Mouse (Mus musculus): ENCODE data around the gene Wnt16.

The Wnt16 gene

GRCm38 (mm10) chr6:22325364-22326072 lies 37.5 kb downstream of the Wnt16 start:
- peak; percentile 62 for DNase-seq (ENCODE audit: low read depth, low spot score)

GRCm38 (mm10) chr6:22326289-22326688 lies 38.3 kb downstream of the Wnt16 start:
- no peak for DNase-seq (ENCODE audit: low read depth, low spot score)

GRCm38 (mm10) chr6:22327091-22327490 lies 39.1 kb downstream of the Wnt16 start:
- no peak for DNase-seq (ENCODE audit: low read depth, low spot score)

- DNase-seq (ENCODE audit: low read depth, low spot score): no peak
These were observed 39.9 kb downstream of the Wnt16 start for GRCm38 (mm10) chr6:22327931-22328330.

GRCm38 (mm10) chr6:22330169-22330960 lies 42.3 kb downstream of the Wnt16 start:
- DNase-seq (ENCODE audit: low read depth, low spot score): no peak

- no peak for DNase-seq (ENCODE audit: low read depth, low spot score)
These were observed 44.5 kb downstream of the Wnt16 start for GRCm38 (mm10) chr6:22332548-22332947.

- no peak for DNase-seq (ENCODE audit: low read depth, low spot score)
These were observed 51.9 kb downstream of the Wnt16 start for GRCm38 (mm10) chr6:22339763-22340542.

- DNase-seq (ENCODE audit: low read depth, low spot score): no peak
These were observed 52.8 kb downstream of the Wnt16 start for GRCm38 (mm10) chr6:22340779-22341178.

GRCm38 (mm10) chr6:22343292-22343691 lies 55.3 kb downstream of the Wnt16 start:
- DNase-seq (ENCODE audit: low read depth, low spot score): no peak

GRCm38 (mm10) chr6:22343706-22344105 lies 55.7 kb downstream of the Wnt16 start:
- DNase-seq (ENCODE audit: low read depth, low spot score): no peak

GRCm38 (mm10) chr6:22344443-22344842 lies 56.4 kb downstream of the Wnt16 start:
- no peak for DNase-seq (ENCODE audit: low read depth, low spot score)

GRCm38 (mm10) chr6:22347132-22347902 lies 59.3 kb downstream of the Wnt16 start:
- no peak for DNase-seq (ENCODE audit: low read depth, low spot score)

All from R1 (cell line).